Mouse (Mus musculus): ENCODE measurements around the gene Tgfbr3. TPM values are rescaled to one million over a fixed set of nuclear protein-coding genes. Genes with fewer than 3 reads are reported as not detected.

Gene Tgfbr3
- polyA plus RNA-seq, 1 experiment from 2014 or later = 10.5 TPM

DNA sequence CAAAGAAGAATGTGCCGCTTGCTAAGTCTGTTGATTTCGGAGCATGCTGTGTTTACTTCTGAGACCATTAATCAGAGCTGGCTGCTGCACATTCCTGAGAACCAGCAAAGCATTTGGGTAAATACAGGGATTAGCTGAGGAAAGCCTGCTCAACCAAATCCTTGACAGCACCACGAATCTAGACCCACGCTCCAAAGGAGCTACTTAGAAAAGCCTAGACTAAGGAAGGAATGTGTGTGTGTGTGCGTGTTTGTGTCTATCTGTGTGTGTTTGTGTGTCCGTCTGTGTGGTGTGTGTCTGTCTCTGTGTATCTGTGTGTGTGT lies 20.5 kb downstream of the Tgfbr3 start:
- Histone ChIP-seq H3K4me1 (ENCODE audit: control insufficient read depth, insufficient read depth, low read length) (0 out of 2 replicates have a peak, but pooled peaks cover 2% of the 10 kb centered on the region), H3K27me3 (ENCODE audit: control insufficient read depth, insufficient read depth, low read length) (no peaks in the 10 kb centered on the region), H3K9ac (replicated peaks; ENCODE audit: low read length) (no peak overlapping the region), H3K4me3 (ENCODE audit: low read depth, low read length) (no peak overlapping the region), H3K36me3 (replicated peaks; ENCODE audit: control insufficient read depth, insufficient read depth, low read depth, low read length) (no peaks in the 10 kb centered on the region), H3K9me3 (replicated peaks; ENCODE audit: control insufficient read depth, low read length) (no peaks in the 10 kb centered on the region), H3K27ac (replicated peaks; ENCODE audit: low read depth, low read length) (no peak overlapping the region; the same call in 1 of the 2 replicates), H3K4me2 (ENCODE audit: low read depth, low read length) (no peak overlapping the region)
- ATAC-seq (replicated peaks; ENCODE audit: insufficient number of reproducible peaks, low FRiP score, low TSS enrichment, low read depth) (peak; percentile 54), DNase-seq (ENCODE audit: low spot score) (peak; percentile 68)
- whole genome bisulfite sequencing = 22% methylated on average over 6 of the region's 6 CpGs

DNA sequence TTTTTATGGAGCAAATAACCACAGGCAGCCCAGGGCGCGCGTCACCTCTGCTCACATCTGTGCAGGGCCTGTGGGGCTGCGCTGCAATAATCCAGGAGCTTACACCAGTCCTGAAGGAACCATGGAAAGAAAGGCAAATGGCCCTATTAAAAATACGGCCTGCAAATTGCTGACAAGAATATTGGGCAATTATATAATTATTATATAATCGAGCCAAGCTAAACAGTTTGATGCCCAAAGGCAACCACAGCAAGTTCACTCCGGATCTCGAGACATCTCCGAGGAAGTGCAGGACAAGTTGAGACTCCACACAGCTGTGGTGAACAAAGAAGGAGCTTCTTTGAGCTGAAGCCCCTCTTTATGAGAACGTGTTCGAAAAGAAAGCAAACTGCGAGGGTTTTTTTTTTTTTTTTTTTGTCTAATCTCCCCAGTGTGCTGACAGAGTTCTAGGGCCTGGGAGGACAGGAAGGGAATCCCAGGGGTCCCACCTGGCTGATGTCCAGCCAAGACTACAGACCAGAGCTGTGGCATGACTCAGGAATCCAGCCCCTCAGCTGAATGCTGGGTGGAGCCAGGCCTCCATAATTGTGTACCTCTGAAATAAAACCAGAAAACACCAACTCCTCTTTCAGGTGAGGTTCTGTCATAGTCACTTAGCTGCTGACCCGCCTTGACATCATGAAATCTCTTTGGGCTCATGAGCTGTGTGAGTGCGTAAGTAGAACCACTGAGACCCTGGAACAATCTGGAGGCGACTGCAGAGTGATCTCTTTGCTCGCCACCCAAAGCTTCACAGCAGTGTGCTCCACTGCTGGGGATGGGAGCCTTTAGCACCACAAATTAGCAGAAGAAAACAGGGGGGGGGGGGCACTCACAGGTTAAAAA lies 21.1 kb downstream of the Tgfbr3 start:
- H3K27me3 ChIP-seq (ENCODE audit: control insufficient read depth, insufficient read depth, low read length) = no peaks in the 10 kb centered on the region
- H3K9me3 ChIP-seq (replicated peaks; ENCODE audit: control insufficient read depth, low read length) = no peaks in the 10 kb centered on the region
- no peak overlapping the region for H3K4me2 ChIP-seq (ENCODE audit: low read depth, low read length)
- no peak overlapping the region for H3K9ac ChIP-seq (replicated peaks; ENCODE audit: low read length)
- WGBS = 36% methylated on average over 16 of the region's 16 CpGs
- peak overlapping the region; percentile 30 for H3K27ac ChIP-seq (replicated peaks; ENCODE audit: low read depth, low read length)
- ATAC-seq (replicated peaks; ENCODE audit: insufficient number of reproducible peaks, low FRiP score, low TSS enrichment, low read depth) (0 out of 2 replicates have a peak, but pooled peaks have one; percentile 22), DNase-seq (ENCODE audit: low spot score) (peak; percentile 44)
- H3K4me1 ChIP-seq (ENCODE audit: control insufficient read depth, insufficient read depth, low read length) = 0 out of 2 replicates have a peak, but pooled peaks cover 2% of the 10 kb centered on the region
- H3K36me3 ChIP-seq (replicated peaks; ENCODE audit: control insufficient read depth, insufficient read depth, low read depth, low read length) = no peaks in the 10 kb centered on the region
- H3K4me3 ChIP-seq (ENCODE audit: low read depth, low read length) = no peak overlapping the region

DNA sequence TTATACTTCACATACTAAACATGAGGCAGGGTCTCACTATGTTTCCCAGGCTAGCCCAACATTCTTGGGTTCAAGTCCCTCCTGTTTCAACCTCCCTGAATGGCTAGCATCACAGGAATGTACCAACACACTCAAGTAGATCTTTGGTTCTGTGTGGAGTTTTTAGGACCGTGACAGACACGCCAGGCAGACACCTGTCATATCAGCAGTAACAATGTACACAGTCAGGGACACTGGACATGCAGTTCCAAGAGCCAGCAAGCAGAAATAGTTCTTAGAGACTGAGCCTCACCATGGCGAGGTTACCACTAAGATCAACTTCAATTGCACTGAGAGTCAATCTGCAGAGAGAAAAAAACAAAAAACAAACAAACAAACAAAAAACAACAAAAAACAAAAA lies 22.9 kb downstream of the Tgfbr3 start:
- H3K4me2 ChIP-seq (ENCODE audit: low read depth, low read length) = no peak overlapping the region
- no peaks in the 10 kb centered on the region for H3K9me3 ChIP-seq (replicated peaks; ENCODE audit: control insufficient read depth, low read length)
- no peak overlapping the region for H3K4me3 ChIP-seq (ENCODE audit: low read depth, low read length)
- WGBS = 83% methylated on average over 3 of the region's 3 CpGs
- H3K27me3 ChIP-seq (ENCODE audit: control insufficient read depth, insufficient read depth, low read length) = no peaks in the 10 kb centered on the region
- no peak overlapping the region for H3K27ac ChIP-seq (replicated peaks; ENCODE audit: low read depth, low read length)
- DNase-seq (ENCODE audit: low spot score) (no peak), ATAC-seq (replicated peaks; ENCODE audit: insufficient number of reproducible peaks, low FRiP score, low TSS enrichment, low read depth) (no peak)
- no peaks in the 10 kb centered on the region for H3K36me3 ChIP-seq (replicated peaks; ENCODE audit: control insufficient read depth, insufficient read depth, low read depth, low read length)
- no peak overlapping the region for H3K9ac ChIP-seq (replicated peaks; ENCODE audit: low read length)
- H3K4me1 ChIP-seq (ENCODE audit: control insufficient read depth, insufficient read depth, low read length) = no peaks in the 10 kb centered on the region

DNA sequence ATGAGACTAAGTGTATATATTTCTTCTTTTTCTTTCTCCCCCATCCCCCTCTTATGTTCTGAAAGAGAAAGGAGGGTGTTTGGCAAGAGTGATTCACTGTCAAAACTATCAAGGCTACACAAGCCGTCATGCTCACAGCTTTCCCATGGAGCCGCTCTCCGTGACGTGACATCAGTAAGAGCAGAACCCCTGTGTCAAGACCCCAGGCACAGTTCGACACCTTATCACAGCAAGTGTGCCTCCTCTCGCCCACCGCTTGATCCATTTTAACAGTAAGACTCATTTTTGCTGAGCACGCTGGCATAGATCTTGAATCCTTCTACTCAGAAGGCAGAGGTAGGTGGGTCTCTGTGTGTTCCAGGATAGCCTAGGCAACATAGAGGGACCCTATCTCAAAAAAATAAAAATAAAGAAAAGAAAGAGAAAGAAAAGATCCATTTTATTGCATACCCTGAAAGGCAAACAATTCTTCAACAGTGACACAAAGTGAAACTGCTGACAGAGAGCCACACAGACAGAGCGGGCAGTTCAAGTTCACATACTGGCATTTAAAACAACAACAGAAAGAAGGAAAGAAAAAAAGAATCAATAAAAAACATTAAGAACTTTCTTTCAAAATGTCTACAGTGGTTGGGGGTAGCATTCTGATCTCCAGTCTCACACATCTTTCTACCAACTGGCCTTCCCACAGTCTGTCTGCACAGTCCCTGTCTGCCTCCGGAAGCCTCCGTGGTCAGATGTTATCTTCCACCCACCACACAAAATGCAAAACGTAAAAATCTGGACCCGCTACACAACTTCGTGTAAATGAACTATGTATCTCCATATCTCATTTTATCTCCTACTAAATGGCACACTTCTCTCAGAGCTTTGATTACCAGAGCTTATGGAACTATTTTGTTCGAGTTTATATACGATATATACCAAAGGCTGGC lies 24.7 kb downstream of the Tgfbr3 start:
- Histone ChIP-seq H3K4me3 (ENCODE audit: low read depth, low read length) (no peak overlapping the region), H3K27me3 (ENCODE audit: control insufficient read depth, insufficient read depth, low read length) (no peaks in the 10 kb centered on the region), H3K9me3 (replicated peaks; ENCODE audit: control insufficient read depth, low read length) (no peaks in the 10 kb centered on the region), H3K36me3 (replicated peaks; ENCODE audit: control insufficient read depth, insufficient read depth, low read depth, low read length) (no peaks in the 10 kb centered on the region), H3K27ac (replicated peaks; ENCODE audit: low read depth, low read length) (no peak overlapping the region), H3K4me1 (ENCODE audit: control insufficient read depth, insufficient read depth, low read length) (no peaks in the 10 kb centered on the region), H3K4me2 (ENCODE audit: low read depth, low read length) (no peak overlapping the region), H3K9ac (replicated peaks; ENCODE audit: low read length) (no peak overlapping the region)
- WGBS = 91% methylated on average over 16 of the region's 16 CpGs
- DNase-seq (ENCODE audit: low spot score) (no peak), ATAC-seq (replicated peaks; ENCODE audit: insufficient number of reproducible peaks, low FRiP score, low TSS enrichment, low read depth) (no peak)

- Histone ChIP-seq H3K9ac (replicated peaks; ENCODE audit: low read length) (no peak overlapping the region), H3K4me2 (ENCODE audit: low read depth, low read length) (no peak overlapping the region), H3K27me3 (ENCODE audit: control insufficient read depth, insufficient read depth, low read length) (no peaks in the 10 kb centered on the region), H3K36me3 (replicated peaks; ENCODE audit: control insufficient read depth, insufficient read depth, low read depth, low read length) (no peaks in the 10 kb centered on the region), H3K4me1 (ENCODE audit: control insufficient read depth, insufficient read depth, low read length) (no peaks in the 10 kb centered on the region), H3K27ac (replicated peaks; ENCODE audit: low read depth, low read length) (no peak overlapping the region), H3K9me3 (replicated peaks; ENCODE audit: control insufficient read depth, low read length) (no peaks in the 10 kb centered on the region), H3K4me3 (ENCODE audit: low read depth, low read length) (no peak overlapping the region)
- DNase-seq (ENCODE audit: low spot score) = no peak
- WGBS = 89% methylated on average over 3 of the region's 3 CpGs
- no peak for ATAC-seq (replicated peaks; ENCODE audit: insufficient number of reproducible peaks, low FRiP score, low TSS enrichment, low read depth)
Measured at GRCm38 (mm10) chr5:107263836-107264235, 25.6 kb downstream of the Tgfbr3 start.

GRCm38 (mm10) chr5:107261930-107262329 lies 27.5 kb downstream of the Tgfbr3 start:
- ATAC-seq (replicated peaks; ENCODE audit: insufficient number of reproducible peaks, low FRiP score, low TSS enrichment, low read depth) (no peak), DNase-seq (ENCODE audit: low spot score) (no peak)
- Histone ChIP-seq H3K4me3 (ENCODE audit: low read depth, low read length) (no peak overlapping the region), H3K9ac (replicated peaks; ENCODE audit: low read length) (no peak overlapping the region), H3K4me1 (ENCODE audit: control insufficient read depth, insufficient read depth, low read length) (no peaks in the 10 kb centered on the region), H3K36me3 (replicated peaks; ENCODE audit: control insufficient read depth, insufficient read depth, low read depth, low read length) (no peaks in the 10 kb centered on the region), H3K9me3 (replicated peaks; ENCODE audit: control insufficient read depth, low read length) (no peaks in the 10 kb centered on the region), H3K27me3 (ENCODE audit: control insufficient read depth, insufficient read depth, low read length) (no peaks in the 10 kb centered on the region), H3K4me2 (ENCODE audit: low read depth, low read length) (no peak overlapping the region), H3K27ac (replicated peaks; ENCODE audit: low read depth, low read length) (no peak overlapping the region)
- 81% methylated on average over 6 of the region's 6 CpGs for WGBS

DNA sequence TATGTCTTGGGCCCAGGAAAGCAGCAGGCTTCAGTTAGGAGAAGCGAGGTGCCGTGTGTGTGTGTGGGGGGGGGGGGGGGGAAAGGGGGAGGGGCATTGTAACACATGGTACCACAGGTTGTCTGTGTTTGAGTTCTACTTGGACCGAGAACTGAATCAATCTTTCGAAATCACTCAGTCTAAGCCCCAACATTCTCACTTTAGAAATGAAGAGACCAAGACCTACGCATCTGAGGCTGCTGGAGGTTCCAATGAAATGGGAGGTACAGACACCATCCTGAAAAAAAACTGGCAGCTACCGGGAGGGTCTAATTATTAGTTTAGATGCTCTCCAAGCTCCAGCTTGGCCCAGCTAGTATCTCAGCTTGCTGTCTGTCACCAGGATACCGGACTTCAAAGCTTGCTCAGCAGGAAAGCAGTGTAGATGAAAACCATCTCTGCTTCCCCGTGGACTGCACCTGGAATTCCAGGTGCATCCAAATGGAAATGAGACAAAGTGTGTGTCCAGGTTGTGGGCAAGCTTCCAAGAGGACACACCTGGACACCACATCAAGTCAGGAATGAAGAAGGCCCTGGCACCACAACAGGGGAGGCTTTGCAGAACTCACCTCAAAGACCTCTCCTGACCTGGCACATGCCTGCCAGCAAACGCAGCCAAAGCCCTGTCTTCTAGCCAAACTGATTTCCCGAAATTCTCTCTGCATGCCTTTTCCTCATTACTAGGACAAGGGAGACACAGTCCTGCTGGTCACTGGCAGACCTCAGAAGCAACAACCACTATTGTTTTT lies 28.5 kb downstream of the Tgfbr3 start:
- Histone ChIP-seq H3K9me3 (replicated peaks; ENCODE audit: control insufficient read depth, low read length) (no peaks in the 10 kb centered on the region), H3K27me3 (ENCODE audit: control insufficient read depth, insufficient read depth, low read length) (no peaks in the 10 kb centered on the region), H3K36me3 (replicated peaks; ENCODE audit: control insufficient read depth, insufficient read depth, low read depth, low read length) (no peaks in the 10 kb centered on the region), H3K9ac (replicated peaks; ENCODE audit: low read length) (no peak overlapping the region), H3K4me1 (ENCODE audit: control insufficient read depth, insufficient read depth, low read length) (no peaks in the 10 kb centered on the region), H3K27ac (replicated peaks; ENCODE audit: low read depth, low read length) (no peak overlapping the region), H3K4me2 (ENCODE audit: low read depth, low read length) (no peak overlapping the region), H3K4me3 (ENCODE audit: low read depth, low read length) (no peak overlapping the region)
- WGBS = 66% methylated on average over 9 of the region's 10 CpGs
- ATAC-seq (replicated peaks; ENCODE audit: insufficient number of reproducible peaks, low FRiP score, low TSS enrichment, low read depth) = no peak
- DNase-seq (ENCODE audit: low spot score) = no peak

All from embryonic facial prominence, embryonic 11.5 days (tissue).